Mouse (Mus musculus) embryonic fibroblast, embryonic 13.5 days (primary cell): ENCODE data around the gene Mfsd4b4.

ENCODE experiments used
- CTCF ChIP-seq: IDR thresholded peaks from 2 replicates; pipeline ENCODE4 v1.5.1; 2011; ENCODE audit warnings: mild to moderate bottlenecking, control low read depth, low read length, moderate library complexity, borderline replicate concordance; ENCODE audit not compliant: insufficient read depth
- POLR2A ChIP-seq: IDR thresholded peaks from 2 replicates; pipeline ENCODE4 v1.6.1; 2011; ENCODE audit warnings: low read depth, mild to moderate bottlenecking, control low read depth, low read length, moderate library complexity

GRCm38 (mm10) chr10:39906799-39907658, 8.0 kb upstream of the Mfsd4b4 start:
- no peak for TF ChIP-seq CTCF
- no peak for TF ChIP-seq POLR2A
